Comparison of ENCODE assay signal across 13 mouse cellular contexts in genomic region chr5:53463098-53464018, GRCm38 (mm10). TPM values are rescaled to one million over a fixed set of nuclear protein-coding genes. Genes with fewer than 3 reads are reported as not detected.
A peak's percentile ranks its signal among the peaks of the same experiment; 100 is the strongest.
DNase-seq lines count a peak whose midpoint lies in the region; ATAC-seq and TF ChIP-seq lines count a peak whose summit lies in the region.
"Had no signal": no experiment of that assay in that cellular context is flagged by ENCODE, and none has a peak within 500 bp of the region (broad histone marks: within the 10 kb centered on the region; RNA-seq: fewer than 3 reads in every experiment).

No protein-coding gene starts in this region.

- H3K4me2 ChIP-seq in kidney, embryonic 15.5 days: no peak overlapping the region
- no peak overlapping the region for H3K4me2 ChIP-seq in intestine, postnatal 0 days (replicated peaks; ENCODE audit: low read depth)
- H3K4me2 ChIP-seq: embryonic facial prominence, embryonic 13.5 days; midbrain, embryonic 13.5 days had no signal

- no peak for DNase-seq in kidney, postnatal 4 days
- DNase-seq in 3134 (ENCODE audit: extremely low read depth, insufficient read length, low spot score): peak; percentile 29
- DNase-seq in lung, postnatal 36 days: peak; percentile 75
- no peak for DNase-seq in cerebellum, postnatal 36 days
- no peak for DNase-seq in MN1 (ENCODE audit: low spot score)
- no peak for DNase-seq in adrenal gland, adult 2 months
- DNase-seq: cerebellum, adult 18-20 months; heart, adult 11 months; right cerebral cortex, postnatal 4 days had no signal

- no peak overlapping the region for H3K9ac ChIP-seq in kidney, embryonic 15.5 days
- no peak overlapping the region for H3K9ac ChIP-seq in intestine, postnatal 0 days (ENCODE audit: low read depth, low read length)
- H3K9ac ChIP-seq: embryonic facial prominence, embryonic 13.5 days; midbrain, embryonic 13.5 days had no signal

- H3K4me3 ChIP-seq in kidney, embryonic 15.5 days (replicated peaks): no peak overlapping the region
- no peak overlapping the region for H3K4me3 ChIP-seq in intestine, postnatal 0 days (ENCODE audit: low read depth, low read length)
- H3K4me3 ChIP-seq: embryonic facial prominence, embryonic 13.5 days; midbrain, embryonic 13.5 days had no signal

- ATAC-seq in kidney, embryonic 15.5 days (replicated peaks; ENCODE audit: low FRiP score): peak; percentile 65
- ATAC-seq in intestine, postnatal 0 days: no peak
- ATAC-seq: midbrain, embryonic 13.5 days had no signal

- 0 out of 2 replicates have a peak overlapping the region, but pooled peaks have one; percentile 22 for H3K27ac ChIP-seq in kidney, embryonic 15.5 days
- no peak overlapping the region for H3K27ac ChIP-seq in intestine, postnatal 0 days (ENCODE audit: low read depth, low read length)
- H3K27ac ChIP-seq: embryonic facial prominence, embryonic 13.5 days; midbrain, embryonic 13.5 days had no signal

- H3K4me1 ChIP-seq in kidney, embryonic 15.5 days: peaks cover 11% of the 10 kb centered on the region; the same call in 1 of the 2 replicates
- no peaks in the 10 kb centered on the region for H3K4me1 ChIP-seq in intestine, postnatal 0 days (replicated peaks; ENCODE audit: control insufficient read depth, insufficient read depth, low read length)
- H3K4me1 ChIP-seq: midbrain, embryonic 13.5 days had no signal

- no peaks in the 10 kb centered on the region for H3K9me3 ChIP-seq in kidney, embryonic 15.5 days (replicated peaks)
- H3K9me3 ChIP-seq in intestine, postnatal 0 days (ENCODE audit: control insufficient read depth): no peaks in the 10 kb centered on the region
- H3K9me3 ChIP-seq: embryonic facial prominence, embryonic 13.5 days; midbrain, embryonic 13.5 days had no signal

- WGBS in kidney, embryonic 15.5 days: 62% methylated on average over 11 of the region's 11 CpGs
- 48% methylated on average over 11 of the region's 11 CpGs for WGBS in intestine, postnatal 0 days

- TF ChIP-seq CTCF in intestine, postnatal 0 days (IDR thresholded peaks at IDR 0.05; ENCODE audit: low read depth): peak; percentile 31; the same call in 1 of the 2 replicates

- no peaks in the 10 kb centered on the region for H3K36me3 ChIP-seq in kidney, embryonic 15.5 days
- no peaks in the 10 kb centered on the region for H3K36me3 ChIP-seq in intestine, postnatal 0 days (ENCODE audit: control insufficient read depth, insufficient read depth)
- H3K36me3 ChIP-seq: embryonic facial prominence, embryonic 13.5 days; midbrain, embryonic 13.5 days had no signal

- no peaks in the 10 kb centered on the region for H3K27me3 ChIP-seq in kidney, embryonic 15.5 days
- no peaks in the 10 kb centered on the region for H3K27me3 ChIP-seq in intestine, postnatal 0 days (replicated peaks; ENCODE audit: control insufficient read depth, insufficient read depth, low read length)
- H3K27me3 ChIP-seq: embryonic facial prominence, embryonic 13.5 days; midbrain, embryonic 13.5 days had no signal

RNA-seq across cellular contexts. Expression of gene Rbpj, which starts 2.6 kb away (rescaled TPM):
- polyA plus RNA-seq in kidney, embryonic 15.5 days (2015; fragmentation: Nextera tagmentation; extraction: Ambion mirVana): 33.1 and 36.7 TPM in 2 replicates
- polyA plus RNA-seq in intestine, postnatal 0 days (2015; fragmentation: Nextera tagmentation; extraction: Ambion mirVana): 14.2 and 15.0 TPM in 2 replicates
- 10 to 100 TPM; 25.8 to 40.7 TPM for total RNA-seq in adrenal gland, adult 2 months (2021)
- 7.0 and 7.9 TPM in 2 replicates for polyA plus RNA-seq in adrenal gland, adult 2 months (2012; rRNA removed)

Comparison
In these comparisons a context has a peak if more than half of its experiments do, and no peak if none do; other contexts are left out.
1. DNase-seq: peak in 3134 (single experiment) and lung, postnatal 36 days (single experiment); none in kidney, postnatal 4 days (0 of 2), cerebellum, postnatal 36 days (0 of 2), MN1 (single experiment) and adrenal gland, adult 2 months (single experiment).